Mouse (Mus musculus) adrenal gland, postnatal 10 days (tissue): ENCODE measurements around the gene Myo9a. TPM values are rescaled to one million over a fixed set of nuclear protein-coding genes. Genes with fewer than 3 reads are reported as not detected.
A peak's percentile ranks its signal among the peaks of the same experiment; 100 is the strongest.
"Not testable (repeated sequence)": the region's sequence is repeated elsewhere in the genome, so short reads cannot be mapped to it uniquely, and the experiment has no call there.

Source experiments
- DNase-seq: peaks from one replicate; pipeline ENCODE4 v3.0.0; 2021; ENCODE audit warnings: mixed read lengths
- total RNA-seq, 2 experiments: library from RNA; stranded (reverse); gene quantifications; 2 replicates each; pipeline ENCODE4 v1.2.3; 2021

The Myo9a gene
- total RNA-seq, 2 experiments from 2014 or later, result 11.4 to 19.2 TPM

DNA sequence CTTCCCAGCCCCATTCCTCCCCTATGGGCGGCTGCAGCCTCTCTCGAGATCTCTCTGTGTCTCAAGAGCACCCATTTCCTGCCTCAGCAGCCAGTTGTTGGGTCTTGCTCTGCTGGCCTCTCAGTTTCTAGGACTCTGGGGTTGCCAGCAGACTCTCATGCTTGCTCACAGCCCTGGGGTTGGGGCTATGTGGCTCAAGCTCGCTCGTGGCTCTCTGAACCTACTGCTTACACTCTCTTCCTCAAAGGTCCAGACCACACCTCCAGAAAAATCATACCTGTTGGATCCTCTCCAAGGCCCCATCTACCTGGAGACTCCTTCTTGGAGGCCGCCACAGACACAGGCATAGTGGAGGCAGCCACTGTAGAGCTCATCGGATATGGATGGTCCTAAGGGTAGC lies 198.8 kb downstream of the Myo9a start:
- no peak for DNase-seq

DNA sequence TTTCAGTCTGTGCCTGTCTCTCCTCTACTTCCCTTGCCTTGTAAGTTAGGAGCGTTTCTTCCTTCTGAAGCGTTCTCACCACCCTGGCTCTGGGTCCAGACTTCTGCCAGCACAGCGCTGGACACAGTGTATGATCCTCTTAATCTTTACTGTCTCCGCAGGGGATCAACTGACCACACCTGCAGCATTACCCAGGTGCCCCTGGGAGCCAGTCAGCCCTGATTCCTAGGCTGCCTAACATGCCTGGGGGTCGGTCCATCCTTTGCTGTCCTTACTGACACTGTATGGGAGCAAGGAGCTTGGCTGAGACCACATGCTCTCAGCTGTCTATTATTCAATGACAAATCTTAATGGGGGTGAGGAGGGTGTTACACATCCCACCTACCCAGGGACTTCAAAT lies 199.3 kb downstream of the Myo9a start:
- no peak for DNase-seq

DNA sequence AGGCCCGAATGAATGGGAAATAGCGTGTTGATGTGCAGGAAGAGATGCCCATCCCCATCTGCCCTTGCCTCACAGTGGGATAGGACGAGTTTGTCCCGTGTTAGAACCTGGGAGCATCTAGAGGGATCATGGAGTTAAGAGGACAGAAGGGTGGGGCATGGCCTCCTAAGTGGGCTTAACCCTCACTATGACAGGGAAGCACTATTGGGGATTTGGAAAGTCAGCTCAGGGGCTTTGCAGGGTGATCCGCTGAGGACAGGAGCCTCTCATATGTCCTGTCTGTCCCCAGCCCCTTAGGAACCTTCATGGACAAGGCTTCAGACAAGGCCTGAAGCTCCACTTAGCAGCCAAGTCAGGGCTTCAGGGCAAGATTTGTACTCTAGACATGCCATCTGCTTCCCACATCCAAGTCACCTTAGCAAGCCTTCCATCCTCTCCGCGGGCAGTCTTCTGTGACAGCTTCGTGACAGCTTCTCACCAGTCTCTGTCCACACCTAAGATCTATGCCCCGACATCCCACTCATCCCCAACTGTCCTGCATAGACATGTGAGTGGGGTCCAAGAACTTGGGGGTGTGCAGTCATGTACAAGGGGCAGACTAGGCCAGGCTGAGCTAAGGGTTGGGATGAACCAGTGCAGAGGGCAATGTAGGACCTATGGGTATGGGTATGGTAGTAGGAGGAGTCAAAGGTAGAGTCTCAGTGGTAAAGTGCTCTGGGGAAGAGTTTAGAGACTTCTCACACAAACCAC lies 200.5 kb downstream of the Myo9a start:
- DNase-seq, result no peak

DNA sequence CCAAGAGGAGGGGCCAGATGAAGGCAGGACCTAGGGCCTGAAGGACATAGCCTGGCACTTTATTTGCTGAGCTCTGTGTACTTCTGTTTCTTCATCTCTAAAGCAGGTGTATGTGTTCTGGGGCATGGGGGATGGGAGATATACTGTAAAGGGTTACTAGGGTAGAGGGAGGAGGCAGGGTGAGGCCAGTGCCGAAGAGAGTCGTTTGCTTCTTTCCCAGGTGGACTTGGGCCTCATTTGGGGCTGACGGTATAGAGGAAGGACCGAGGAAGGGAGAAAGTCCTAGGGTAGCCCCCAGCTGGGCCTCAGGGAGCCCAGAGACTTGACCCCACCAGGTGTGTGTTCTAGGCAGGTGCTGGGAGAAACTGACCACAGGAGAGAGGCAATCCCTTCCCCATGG lies 201.2 kb downstream of the Myo9a start:
- DNase-seq, result no peak

DNA sequence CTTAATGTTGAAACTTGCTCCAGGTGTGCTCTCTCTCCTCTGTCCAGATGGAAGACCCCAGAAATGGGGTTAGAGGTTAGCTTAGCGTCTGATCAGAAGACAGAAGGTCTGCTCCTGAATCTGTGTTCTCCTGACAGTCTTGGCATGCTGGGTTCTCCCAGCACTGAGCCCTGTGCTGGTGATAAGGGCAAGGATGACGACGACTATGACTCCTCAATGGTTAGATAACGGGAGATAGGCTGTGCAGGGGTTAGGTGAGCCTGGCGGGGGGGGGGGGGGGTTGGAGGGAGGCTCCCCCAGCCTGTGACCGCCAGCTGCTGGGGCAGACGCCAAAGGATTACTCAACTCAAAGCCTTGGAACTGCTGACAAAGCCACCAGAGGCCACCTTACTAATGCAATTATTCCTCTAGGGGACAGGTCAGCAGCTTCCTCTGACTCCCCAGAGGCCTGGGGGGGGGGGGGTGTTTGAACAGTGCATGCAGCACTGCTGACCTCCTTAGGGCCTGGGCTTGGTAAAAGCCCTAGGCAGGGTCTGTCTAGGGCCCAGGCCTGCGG lies 201.9 kb downstream of the Myo9a start:
- peak; percentile 83 for DNase-seq

DNA sequence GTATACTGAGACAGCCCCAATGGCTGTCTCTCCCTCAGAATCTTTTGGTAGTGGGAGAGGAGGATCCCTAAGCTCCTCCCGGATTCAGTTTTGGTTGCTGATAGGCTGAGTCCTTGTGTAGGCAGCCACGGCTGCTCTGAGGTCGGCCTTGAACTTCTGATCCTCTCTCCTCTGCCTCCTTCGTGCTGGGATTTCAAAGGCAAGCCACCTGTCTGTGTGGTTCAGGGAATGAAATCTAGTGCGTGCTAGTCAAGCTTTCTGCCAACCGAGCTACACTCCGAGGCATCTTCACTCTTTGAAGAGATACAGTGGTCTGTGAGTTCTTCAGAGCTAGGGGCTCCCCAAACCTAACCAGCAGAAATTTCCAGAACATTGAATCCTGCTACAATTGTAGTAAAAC lies 202.9 kb downstream of the Myo9a start:
- DNase-seq, result no peak

DNA sequence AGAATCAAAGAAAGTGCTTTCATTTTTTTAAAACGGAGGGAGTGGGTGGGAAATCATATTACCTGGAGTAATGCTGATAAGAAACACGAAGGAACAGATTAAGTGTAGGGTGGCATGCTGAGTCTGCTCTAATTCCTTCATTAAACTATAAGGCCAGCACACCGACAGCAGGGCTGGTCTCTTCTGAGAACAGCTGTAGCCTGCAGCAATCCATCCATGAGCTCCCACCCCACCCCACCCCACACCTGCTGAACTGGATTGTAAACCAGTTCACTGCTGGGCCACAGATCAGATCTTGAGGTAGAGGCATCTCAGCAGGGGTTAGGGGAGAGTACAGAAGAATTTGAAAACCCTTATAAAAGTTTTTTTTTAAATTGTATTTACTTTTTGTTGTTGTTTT lies 204.5 kb downstream of the Myo9a start:
- DNase-seq, result no peak

DNA sequence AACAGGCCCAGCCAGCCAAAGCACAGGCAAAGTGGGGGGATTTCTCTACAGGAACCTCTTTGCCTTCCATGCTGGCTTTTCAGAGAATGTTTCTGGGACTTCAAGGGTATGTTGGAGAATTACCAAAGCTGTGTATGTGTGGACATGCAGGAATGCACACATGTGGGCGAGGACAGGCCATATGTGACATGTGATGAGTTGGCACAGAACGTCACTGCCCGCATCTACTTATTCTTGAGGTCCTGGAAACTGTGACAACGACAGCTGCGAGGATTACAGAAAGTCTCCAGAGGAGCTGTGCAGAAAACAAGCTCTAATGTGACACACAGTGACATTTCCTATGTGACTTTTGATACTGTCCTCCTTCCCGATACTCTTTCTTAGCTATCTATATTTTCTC lies 205.0 kb downstream of the Myo9a start:
- no peak for DNase-seq

DNA sequence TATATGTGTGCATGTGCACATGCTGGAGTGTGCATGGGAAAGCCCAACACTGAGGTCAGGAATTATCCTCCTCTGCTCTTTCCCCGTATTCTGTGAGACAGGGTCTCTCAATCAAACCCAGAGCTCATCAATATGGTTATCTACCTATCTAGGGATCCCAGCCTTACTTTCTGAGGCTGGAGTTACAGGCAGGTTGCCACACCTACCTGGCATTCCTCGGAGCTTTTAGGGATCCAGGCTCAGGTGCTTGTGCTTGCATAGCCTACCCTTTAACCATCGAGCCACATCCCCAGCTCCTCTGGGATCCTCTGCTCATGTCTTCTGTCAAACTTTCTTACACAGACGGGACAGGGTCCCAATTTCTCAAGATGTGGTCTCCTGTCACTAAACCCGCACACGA lies 205.8 kb downstream of the Myo9a start:
- no peak for DNase-seq

DNA sequence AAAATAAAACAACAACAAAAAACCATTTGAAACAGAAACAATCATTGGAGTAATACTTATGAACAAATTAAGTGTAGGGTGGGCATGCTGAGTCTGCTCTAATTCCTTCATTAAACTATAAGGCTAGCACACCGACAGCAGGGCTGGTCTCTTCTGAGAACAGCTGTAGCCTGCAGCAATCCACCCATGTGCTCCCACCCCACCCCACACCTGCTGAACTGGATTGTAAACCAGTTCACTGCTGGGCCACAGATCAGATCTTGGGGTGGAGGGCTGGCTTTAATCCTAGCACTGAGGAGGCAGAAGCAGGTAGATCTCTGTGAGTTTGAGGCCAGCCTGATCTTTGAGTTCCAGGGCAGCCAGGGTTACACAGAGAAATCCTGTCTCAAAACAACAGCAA lies 207.4 kb downstream of the Myo9a start:
- DNase-seq, result not testable (repeated sequence)

DNA sequence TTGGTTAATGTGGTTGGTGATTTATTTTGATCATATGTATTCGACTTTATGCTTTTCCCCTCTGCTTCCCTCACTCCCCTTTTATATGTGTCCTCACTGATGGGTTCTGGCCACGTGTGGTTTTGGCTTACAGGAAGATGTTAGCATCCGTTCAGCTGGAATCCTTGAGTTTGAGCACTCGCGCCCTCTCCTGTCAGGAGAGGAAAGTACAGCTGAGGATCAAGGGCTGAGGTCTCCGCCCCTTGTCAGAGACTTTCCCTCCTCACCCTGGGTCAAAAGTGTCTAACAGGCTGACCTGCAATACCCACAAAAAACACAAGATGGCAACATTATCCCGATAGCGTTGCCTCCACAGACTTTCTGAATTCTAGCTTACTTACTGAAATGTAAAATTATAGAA lies 208.6 kb downstream of the Myo9a start:
- DNase-seq, result peak; percentile 91

DNA sequence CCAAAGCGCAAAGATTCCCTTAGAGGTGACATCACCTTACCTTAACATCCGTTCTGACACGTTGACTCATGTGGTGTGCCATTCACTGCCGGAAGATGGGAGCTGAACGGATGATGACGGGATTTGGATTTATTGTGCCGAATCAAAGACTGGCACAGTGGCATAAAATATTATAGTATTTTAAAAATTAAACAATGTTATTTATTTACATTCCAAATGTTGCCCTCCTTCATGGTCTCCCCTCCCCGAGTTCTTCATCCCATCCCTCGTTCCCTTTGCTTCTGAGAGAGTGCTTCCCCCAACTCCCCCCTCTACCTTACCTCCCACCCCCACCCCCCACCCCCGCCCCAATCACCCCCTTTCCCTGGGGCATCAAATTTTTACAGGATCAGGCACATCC lies 209.9 kb downstream of the Myo9a start, which contains the start of gene Nr2e3:
Nr2e3 (minus strand) TSS at position 101 of the 400 bp plus-strand sequence.
- no peak for DNase-seq

DNA sequence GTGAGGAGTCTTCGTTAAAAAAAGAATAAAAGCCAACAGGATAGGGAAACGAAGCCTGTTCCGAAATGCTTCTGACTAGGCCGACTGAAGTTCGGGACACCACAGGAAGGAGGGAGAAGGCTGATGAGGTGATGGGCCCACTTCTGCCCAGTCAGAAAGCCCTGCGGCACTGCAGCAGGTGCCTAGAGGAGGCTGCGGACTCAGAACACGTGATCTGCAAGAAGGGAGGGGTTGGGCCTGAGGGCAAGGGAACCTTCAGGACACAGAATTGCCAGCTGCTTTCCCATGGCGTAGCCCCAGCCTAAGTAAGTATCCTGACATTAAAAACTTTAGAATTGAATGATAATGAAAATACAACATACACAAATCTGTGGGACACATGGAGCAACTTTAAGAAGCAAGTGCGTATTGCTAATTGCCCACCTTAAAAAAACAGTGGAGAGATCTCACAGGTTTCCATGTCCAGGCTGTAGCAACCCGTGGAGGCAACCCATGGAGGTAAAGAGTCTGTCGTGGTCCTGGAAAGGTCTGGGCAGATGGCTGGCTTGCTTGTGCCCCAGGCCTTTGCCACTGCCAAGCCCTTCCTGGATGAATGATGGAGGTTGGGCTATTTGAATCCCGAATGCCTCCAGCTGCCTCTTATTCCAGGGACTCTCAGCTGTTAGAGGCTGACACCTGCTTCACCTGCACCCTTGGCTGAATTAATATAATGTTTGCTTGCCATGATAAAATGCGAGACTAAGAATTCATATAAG lies 210.7 kb downstream of the Myo9a start:
- DNase-seq, result no peak

DNA sequence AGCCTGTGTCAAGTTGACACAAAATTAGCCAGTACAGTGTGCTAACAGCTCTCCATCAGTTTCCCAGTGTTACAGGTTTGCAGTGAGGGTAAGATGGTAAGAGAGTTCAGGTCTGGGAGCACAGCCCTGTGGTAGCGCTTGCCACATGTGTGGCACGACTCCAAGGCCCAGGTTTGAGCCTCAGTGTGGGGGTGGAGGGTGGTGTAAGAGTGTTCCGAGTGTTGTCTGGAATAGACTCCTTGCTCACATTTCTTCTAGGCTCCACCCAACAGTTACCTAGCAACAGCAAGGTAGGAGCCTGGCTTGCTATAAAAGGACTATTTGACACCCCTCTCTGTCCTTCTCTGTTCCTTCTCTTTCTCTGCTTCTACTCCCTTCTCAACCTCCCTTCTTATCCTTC lies 213.7 kb downstream of the Myo9a start:
- peak; percentile 27 for DNase-seq

DNA sequence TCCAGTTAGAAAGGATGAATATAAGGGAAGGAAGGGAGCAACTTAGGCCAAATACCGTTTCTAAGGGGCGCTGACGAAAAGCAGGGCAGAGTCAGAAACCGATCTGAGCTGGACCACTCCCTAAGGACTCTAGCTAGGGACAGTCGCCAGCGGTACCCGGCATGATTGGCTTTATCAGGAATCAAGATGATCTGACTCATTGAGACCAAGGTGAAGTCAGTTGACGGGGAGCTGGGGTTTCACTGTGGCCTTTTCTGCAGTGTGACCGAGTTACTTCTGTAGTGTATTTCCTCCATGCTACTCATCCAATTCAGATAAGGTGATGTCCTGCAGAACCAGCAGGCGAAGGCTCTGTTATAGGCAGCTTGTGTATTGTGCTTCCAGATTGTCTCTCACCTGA lies 214.3 kb downstream of the Myo9a start:
- DNase-seq, result peak; percentile 23

DNA sequence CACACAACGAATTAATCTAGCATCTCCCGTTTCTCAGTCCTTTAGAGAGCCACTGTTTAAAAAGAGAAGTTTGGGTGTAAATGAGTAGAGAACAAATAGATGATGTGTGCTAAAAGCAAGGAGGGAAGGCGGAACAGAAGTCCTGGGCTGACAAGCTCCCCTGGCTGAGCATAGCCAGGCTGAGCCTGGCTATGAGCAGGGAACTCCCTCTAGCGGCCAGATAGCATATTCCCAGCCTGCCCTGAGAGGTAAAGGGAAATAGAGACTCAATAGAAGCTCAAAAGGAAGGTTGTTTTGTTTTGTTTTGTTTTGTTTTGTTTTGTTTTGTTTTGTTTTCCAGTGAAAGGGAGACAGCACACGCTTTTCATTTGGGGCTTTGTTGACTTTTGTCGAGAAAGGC lies 218.7 kb downstream of the Myo9a start:
- peak; percentile 79 for DNase-seq

DNA sequence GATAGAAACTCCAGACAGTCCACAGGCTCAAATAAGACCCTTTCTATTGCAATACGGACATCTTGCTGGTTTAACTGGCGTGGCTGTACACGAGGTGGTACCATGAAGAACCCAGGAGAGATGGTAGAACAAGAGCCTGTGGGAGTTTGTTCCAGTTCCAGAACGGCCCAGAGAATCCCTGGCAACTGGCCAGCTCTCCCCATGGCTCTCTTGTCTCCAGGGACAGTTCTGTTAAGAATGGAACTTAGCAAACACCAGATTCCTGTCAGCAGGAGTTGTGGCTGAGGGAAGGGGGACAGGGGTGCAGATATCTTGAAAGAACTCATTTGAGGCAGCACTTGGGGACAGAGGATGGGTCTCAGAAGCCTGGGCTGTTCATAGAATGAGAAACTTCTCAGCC lies 220.6 kb downstream of the Myo9a start:
- DNase-seq, result peak; percentile 45

Other genes with a start within 250 kb of the Myo9a start
- 10 to 100 TPM; 70.7 to 71.7 TPM for gene Hexa, start 211.4 kb upstream of the Myo9a start, total RNA-seq
- 1 to 10 TPM in 1 of 2 experiments, under 1 TPM in 1; 0.88 to 1.6 TPM for gene Tmem202, start 211.0 kb upstream of the Myo9a start, total RNA-seq
- gene Celf6, start 173.0 kb upstream of the Myo9a start, total RNA-seq, result 1 to 10 TPM; 5.1 to 8.0 TPM
- 10 to 100 TPM; 26.2 to 35.7 TPM for gene Parp6, start 133.6 kb upstream of the Myo9a start, total RNA-seq
- 100 to 1,000 TPM; 585 to 668 TPM for gene Pkm, start 94.5 kb upstream of the Myo9a start, total RNA-seq
- gene Gramd2, start 70.8 kb upstream of the Myo9a start, total RNA-seq, result under 1 TPM; 0.42 to 0.45 TPM
- 1 to 10 TPM; 4.3 to 9.0 TPM for gene Senp8, start 186 bp upstream of the Myo9a start, total RNA-seq
- gene Nr2e3, start 209.8 kb downstream of the Myo9a start, total RNA-seq, result not detected